Mouse (Mus musculus): Measurements from ENCODE around the gene 1700037C18Rik. TPM values are rescaled to one million over a fixed set of nuclear protein-coding genes. Genes with fewer than 3 reads are reported as not detected.

The 1700037C18Rik gene
- total RNA-seq (2015; ENCODE audit: low replicate concordance) (not detected in 2 replicates), total RNA-seq (2017; ENCODE audit: low replicate concordance) (not detected in 2 replicates)

- peak; percentile 96 for ATAC-seq (replicated peaks; ENCODE audit: low FRiP score, poor library complexity, severe bottlenecking)
Observed at GRCm38 (mm10) chr16:3908537-3909111, at the start of gene 1700037C18Rik, which contains the start of gene Cluap1. Gene 1700037C18Rik (minus strand): TSS chr16:3908689. Gene Cluap1 (plus strand): TSS chr16:3908801.

- no peak for ATAC-seq (replicated peaks; ENCODE audit: low FRiP score, poor library complexity, severe bottlenecking)
Observed at GRCm38 (mm10) chr16:3956369-3956768, 47.9 kb upstream of the 1700037C18Rik start.

- no peak for ATAC-seq (replicated peaks; ENCODE audit: low FRiP score, poor library complexity, severe bottlenecking)
Observed at GRCm38 (mm10) chr16:3951141-3951540, 42.7 kb upstream of the 1700037C18Rik start.

- no peak for ATAC-seq (replicated peaks; ENCODE audit: low FRiP score, poor library complexity, severe bottlenecking)
Observed at GRCm38 (mm10) chr16:3934701-3935100, 26.2 kb upstream of the 1700037C18Rik start.

GRCm38 (mm10) chr16:3934091-3934490 lies 25.6 kb upstream of the 1700037C18Rik start:
- ATAC-seq (replicated peaks; ENCODE audit: low FRiP score, poor library complexity, severe bottlenecking): no peak

GRCm38 (mm10) chr16:3933536-3933935 lies 25.0 kb upstream of the 1700037C18Rik start:
- no peak for ATAC-seq (replicated peaks; ENCODE audit: low FRiP score, poor library complexity, severe bottlenecking)

- ATAC-seq (replicated peaks; ENCODE audit: low FRiP score, poor library complexity, severe bottlenecking): no peak
Observed at GRCm38 (mm10) chr16:3929151-3929550, 20.7 kb upstream of the 1700037C18Rik start.

GRCm38 (mm10) chr16:3928582-3928981 lies 20.1 kb upstream of the 1700037C18Rik start:
- ATAC-seq (replicated peaks; ENCODE audit: low FRiP score, poor library complexity, severe bottlenecking): no peak

GRCm38 (mm10) chr16:3923966-3924365 lies 15.5 kb upstream of the 1700037C18Rik start:
- ATAC-seq (replicated peaks; ENCODE audit: low FRiP score, poor library complexity, severe bottlenecking): no peak

- no peak for ATAC-seq (replicated peaks; ENCODE audit: low FRiP score, poor library complexity, severe bottlenecking)
Observed at GRCm38 (mm10) chr16:3923515-3923914, 15.0 kb upstream of the 1700037C18Rik start.

GRCm38 (mm10) chr16:3920756-3921155 lies 12.3 kb upstream of the 1700037C18Rik start:
- no peak for ATAC-seq (replicated peaks; ENCODE audit: low FRiP score, poor library complexity, severe bottlenecking)

GRCm38 (mm10) chr16:3909118-3909517 lies 629 bp upstream of the 1700037C18Rik start:
- ATAC-seq (replicated peaks; ENCODE audit: low FRiP score, poor library complexity, severe bottlenecking): no peak

- no peak for ATAC-seq (replicated peaks; ENCODE audit: low FRiP score, poor library complexity, severe bottlenecking)
Observed at GRCm38 (mm10) chr16:3907471-3907870, 1.0 kb downstream of the 1700037C18Rik start.

GRCm38 (mm10) chr16:3896553-3896952 lies 11.9 kb downstream of the 1700037C18Rik start:
- ATAC-seq (replicated peaks; ENCODE audit: low FRiP score, poor library complexity, severe bottlenecking): no peak

- ATAC-seq (replicated peaks; ENCODE audit: low FRiP score, poor library complexity, severe bottlenecking): no peak
Observed at GRCm38 (mm10) chr16:3896046-3896445, 12.4 kb downstream of the 1700037C18Rik start.

- no peak for ATAC-seq (replicated peaks; ENCODE audit: low FRiP score, poor library complexity, severe bottlenecking)
Observed at GRCm38 (mm10) chr16:3895173-3895792, 13.2 kb downstream of the 1700037C18Rik start.

- ATAC-seq (replicated peaks; ENCODE audit: low FRiP score, poor library complexity, severe bottlenecking): no peak
Observed at GRCm38 (mm10) chr16:3893739-3894138, 14.8 kb downstream of the 1700037C18Rik start.

- no peak for ATAC-seq (replicated peaks; ENCODE audit: low FRiP score, poor library complexity, severe bottlenecking)
Observed at GRCm38 (mm10) chr16:3891621-3892295, 16.7 kb downstream of the 1700037C18Rik start.

GRCm38 (mm10) chr16:3885065-3885670 lies 23.3 kb downstream of the 1700037C18Rik start:
- ATAC-seq (replicated peaks; ENCODE audit: low FRiP score, poor library complexity, severe bottlenecking): no peak

All from erythroblast, adult 5-6 weeks (primary cell).